Mouse (Mus musculus) adrenal gland, adult 2 months (tissue): ENCODE data around the gene Smyd3. TPM values are rescaled to one million over a fixed set of nuclear protein-coding genes. Genes with fewer than 3 reads are reported as not detected.

Source experiments
- DNase-seq: peaks from one replicate; pipeline ENCODE4 v3.0.0; 2021
- polyA plus RNA-seq: library from polyadenylated mRNA; depleted of rRNA; stranded (reverse); fragments of >200 nt; gene quantifications from 2 replicates; pipeline ENCODE4 v1.2.3, GENCODE M21; 2012; rRNA removed
- total RNA-seq, 2 experiments: library from RNA; stranded (reverse); gene quantifications; 2 replicates each; pipeline ENCODE4 v1.2.3; 2021

The Smyd3 gene
- total and polyA plus RNA-seq, 3 experiments, result 0.80 to 7.1 (median 5.0) TPM

DNA sequence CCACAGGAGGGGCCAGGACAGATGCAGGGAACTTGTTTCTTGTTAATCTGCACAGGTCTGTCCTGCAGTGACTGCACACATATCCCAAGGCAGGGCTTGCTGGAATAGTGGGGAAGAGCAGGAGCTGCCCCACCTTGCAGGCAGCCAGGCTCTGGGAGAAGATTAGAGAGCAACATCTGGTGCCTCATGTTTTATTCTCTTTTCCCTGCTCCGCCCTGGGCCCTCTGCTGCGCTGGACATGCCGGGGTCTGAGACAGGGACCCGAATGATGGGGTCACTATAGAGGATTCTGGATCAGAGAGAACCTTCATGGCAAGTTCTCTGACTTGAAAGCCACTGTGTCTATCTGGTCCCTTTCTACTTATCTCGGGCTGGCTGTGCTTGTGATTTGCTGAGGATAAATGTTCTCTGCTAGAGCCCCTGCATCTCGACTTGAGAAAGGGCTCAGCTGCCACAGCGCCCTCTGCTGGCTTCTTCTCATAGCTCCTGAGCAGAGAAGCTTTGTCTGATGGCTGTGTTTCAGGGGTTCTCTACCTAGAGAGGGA lies 557.8 kb downstream of the Smyd3 start:
- peak; percentile 58 for DNase-seq

DNA sequence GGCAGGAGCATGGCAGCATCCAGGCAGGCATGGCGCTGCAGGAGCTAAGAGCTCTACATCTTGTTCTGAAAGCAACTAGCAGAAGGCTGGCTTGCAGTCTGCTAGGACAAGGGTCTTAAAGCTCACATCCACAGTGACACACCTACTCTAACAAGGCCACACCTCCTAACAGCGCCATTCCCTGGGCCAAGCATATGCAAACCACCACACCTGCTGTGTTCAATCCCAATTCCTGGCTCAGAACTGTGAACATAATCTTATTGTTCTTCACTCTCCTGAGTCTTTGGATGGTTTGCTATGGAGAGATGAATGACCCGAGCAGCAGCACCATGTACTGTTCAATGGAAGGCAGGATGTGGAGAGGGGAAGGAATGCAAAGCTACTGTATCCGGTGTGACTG lies 559.2 kb downstream of the Smyd3 start:
- DNase-seq, result no peak

DNA sequence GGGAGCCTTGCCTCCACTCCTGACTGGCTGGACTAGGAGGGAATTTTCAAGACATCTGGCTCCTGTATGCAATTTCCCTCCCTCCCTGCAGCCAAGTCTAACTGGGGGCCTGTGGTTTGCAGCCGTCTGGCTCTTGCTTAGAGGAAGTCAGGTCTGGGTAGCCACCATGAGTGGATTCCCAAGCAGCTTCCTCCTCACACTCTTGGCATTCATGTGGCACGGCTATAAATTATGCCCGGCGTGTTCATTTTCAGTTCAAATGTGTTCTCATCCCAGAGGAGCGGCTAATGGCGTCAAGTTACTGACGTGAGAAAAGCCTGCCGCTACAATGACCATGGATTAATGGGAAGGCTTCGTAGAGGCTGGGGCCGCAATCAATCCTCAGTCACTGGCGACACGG lies 564.9 kb downstream of the Smyd3 start:
- DNase-seq, result no peak

DNA sequence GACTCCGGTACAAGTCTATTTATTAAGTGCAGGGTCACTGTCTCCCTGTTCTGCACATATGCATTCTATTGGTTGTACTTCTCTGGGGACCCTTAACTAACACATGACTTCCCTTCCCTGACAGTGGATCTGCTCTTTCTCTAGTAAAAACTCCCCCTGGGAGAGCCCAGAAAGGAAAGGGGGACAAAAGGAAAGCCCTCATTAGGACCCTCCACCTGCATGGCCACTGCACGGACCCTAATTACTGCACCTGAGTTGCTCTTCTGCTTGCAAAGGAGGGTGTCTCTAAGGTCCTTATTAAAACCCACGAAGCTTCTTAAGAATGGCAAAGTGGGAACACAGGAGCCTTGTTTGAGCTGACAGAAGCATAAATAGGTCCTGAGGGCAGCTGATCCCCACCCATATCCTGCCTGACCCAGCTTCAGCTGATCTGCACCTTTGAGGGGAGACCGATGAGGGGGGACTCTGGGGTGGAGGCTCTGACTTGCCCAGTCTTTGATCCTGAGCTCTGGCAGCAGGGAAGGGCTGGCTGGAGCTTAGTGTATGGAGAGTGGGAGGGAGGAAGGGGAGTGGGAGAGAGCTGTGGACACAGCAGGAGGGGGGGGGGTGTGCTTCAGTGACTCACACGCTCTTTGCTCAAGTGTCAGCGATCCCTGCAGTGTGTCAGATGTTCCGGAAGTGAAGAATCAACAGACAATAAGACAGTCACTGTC lies 575.4 kb downstream of the Smyd3 start:
- no peak for DNase-seq

DNA sequence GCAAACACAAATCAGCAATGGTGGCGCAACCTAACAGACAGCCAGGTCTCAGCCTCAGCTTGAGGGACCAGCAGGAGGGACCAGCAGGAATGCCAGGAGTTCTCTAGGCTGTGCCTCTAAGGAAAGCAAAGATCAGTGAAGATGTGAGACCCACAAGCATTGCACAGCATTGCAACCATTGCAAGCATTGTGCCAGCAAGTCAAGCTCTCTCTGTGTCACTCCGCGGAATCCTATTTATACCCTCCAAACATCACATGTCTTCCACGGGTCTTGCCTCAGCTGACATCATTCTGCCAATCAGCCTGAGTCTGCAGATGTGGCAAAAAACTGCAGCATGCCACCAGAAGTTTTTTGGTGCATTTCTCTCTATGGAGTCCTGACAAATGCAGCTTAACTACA lies 577.5 kb downstream of the Smyd3 start:
- DNase-seq, result no peak

DNA sequence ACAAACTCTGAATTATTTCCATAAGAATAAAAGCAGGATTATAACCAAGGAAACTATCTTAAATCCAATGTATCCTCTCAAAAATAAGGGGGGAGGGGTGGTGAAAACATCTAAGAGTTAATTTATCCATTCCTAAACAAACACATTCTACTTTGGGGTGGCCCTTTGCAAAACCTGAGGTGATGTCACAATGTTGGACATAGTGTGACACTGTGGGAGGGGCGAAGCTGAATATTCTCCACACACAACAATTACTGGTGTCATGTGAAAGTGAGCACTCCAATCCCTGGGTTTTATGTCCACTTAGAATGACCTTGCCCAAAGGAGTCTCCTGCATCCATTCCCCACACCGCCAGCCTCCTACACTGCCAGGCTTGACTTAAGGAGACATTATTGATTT lies 580.9 kb downstream of the Smyd3 start:
- DNase-seq, result no peak

DNA sequence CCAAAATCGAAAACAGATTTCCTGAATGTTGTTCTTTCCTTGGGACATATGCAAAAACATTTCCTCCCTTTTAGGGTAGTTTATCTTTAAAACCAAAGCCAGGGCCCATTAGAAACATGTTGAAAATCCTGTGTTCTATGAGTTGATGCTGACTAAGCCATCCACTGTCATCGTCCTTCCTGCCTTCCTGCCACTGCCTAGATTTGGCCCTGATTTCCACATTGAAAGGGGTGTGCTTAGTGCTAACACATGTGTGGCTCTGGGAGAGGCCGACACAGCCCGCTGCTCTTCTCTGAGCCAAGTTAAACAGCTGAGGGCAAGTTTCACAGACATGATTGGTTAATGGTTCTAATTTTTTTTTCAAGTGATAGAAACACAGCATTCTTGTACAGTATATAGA lies 581.4 kb downstream of the Smyd3 start:
- DNase-seq, result no peak

DNA sequence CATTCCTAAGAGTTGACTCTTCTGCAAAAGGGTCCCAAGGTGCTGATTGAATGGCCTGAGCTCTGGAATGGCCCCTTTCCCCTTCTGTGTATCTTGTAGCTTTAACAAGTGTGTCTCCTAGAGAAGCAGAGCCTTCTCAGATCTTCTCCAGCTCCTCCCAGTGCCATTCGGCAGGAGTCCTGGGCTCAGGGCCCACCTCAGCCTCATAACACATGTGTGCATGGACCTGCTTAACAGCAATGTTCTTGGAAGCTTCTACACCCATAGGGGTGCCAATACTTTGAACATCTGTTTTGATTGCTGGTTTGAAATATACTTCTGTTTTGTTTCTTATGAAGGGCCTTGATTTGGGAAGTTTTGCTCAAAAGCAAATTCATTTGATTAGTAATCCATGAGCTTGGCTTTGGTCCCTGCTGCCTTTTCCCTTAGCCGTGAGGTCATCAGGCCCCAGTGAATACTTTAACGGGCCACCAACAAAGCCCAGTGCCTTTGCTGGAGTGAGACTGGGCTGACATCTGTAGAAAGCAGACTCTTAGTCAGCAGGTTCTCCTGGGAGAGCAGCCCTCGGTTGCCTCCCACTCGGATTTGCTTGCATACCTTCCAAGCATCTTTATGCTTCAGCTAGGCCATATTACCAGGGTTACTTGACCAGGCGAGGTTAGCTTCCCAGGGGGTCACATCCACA lies 583.7 kb downstream of the Smyd3 start:
- DNase-seq, result no peak

DNA sequence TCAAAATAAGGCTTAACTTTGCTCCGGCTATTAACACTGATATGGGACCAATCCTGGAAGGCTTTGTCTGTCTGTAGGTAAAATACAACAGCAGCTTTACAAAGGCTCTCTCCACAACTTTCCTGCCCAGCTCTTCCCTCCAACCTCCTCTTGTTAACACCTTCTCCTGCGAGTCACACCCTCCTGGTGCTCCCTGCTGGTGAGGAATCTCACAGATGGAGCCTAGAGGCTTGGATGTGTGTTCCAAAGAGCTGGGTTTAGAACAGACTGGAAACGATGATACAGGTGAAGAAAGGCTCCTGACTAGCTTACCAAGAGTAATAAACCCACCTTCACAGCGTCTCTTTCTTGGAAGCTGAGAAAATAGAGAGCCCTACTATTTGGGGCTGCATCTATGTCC lies 588.3 kb downstream of the Smyd3 start:
- no peak for DNase-seq

DNA sequence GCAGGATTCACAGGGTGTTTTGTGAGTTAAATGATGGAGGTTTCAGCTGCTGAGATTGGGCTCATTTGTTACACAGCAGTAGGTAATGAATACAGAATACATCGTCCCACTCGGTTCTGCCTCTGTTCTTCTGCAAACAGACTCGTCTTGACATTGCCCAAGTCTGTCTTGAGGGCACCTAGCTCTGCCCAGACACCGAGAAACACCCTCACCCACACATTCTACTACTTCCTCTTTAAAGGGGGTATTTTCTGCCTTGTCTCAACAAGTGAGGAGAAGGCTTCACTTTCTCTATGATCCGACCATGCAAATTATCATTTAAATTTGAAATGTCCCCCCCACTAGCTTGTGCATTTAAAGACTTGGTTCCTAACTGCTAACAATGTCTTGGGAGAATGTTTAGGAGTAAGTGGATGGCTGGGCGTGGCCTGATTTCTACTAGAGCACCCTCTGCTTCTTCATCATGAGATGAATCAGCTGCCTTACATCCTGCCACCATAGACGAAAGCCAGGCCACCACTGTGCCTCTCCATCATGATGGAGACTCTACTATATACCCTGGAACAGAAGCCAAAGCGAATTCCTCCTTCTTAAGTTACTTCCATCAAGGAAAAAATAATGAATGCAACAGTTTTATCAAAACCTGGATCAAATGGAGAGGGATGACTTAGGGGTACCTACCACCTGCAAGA lies 593.2 kb downstream of the Smyd3 start:
- no peak for DNase-seq

DNA sequence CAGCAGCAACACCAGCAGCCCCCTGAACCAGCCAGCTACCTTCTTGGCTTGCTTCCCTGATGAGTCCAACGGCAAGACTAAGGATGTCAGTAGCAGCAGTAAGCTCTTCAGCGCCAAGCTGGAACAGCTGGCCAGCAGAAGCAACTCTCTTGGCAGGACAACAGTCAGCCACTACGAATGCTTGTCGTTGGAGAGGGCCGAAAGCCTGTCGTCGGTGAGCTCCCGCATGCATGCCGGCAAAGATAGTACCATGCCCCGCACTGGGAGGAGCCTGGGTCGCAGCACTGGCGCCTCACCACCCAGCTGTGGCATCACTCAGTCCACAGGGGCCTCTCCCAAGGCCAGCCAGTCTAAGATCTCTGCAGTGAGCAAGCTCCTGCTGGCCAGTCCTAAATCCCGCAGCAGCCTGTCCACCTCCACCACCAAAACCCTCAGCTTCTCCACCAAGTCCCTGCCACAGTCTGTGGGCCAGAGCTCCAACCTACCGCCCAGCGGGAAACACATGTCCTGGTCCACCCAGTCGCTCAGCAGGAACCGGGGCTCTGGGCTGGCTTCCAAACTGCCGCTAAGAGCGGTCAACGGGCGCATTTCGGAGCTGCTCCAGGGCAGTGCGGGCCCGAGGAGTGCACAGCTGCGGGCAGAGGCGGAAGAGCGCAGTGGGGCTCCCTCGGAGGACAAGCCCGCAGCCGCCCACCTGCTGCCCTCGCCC lies 600.5 kb downstream of the Smyd3 start:
- peak; percentile 61 for DNase-seq

DNA sequence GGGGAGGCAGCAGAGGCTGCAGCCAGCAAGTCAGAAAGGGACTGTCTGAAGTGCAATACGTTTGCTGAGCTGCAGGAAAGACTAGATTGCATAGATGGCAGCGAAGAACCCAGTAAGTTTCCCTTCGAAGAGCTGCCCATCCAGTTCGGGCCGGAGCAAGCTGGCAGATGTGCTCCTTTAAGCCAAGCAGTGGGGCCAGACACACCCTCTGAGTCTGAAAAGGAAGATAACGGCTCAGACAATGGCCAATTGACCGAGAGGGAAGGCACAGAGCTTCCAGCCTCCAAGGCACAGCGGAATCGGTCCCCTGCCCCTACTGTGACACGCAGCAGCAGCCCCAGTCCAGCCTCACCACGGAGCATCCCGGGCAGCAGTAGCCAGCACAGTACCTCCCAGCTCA lies 602.8 kb downstream of the Smyd3 start:
- no peak for DNase-seq

DNA sequence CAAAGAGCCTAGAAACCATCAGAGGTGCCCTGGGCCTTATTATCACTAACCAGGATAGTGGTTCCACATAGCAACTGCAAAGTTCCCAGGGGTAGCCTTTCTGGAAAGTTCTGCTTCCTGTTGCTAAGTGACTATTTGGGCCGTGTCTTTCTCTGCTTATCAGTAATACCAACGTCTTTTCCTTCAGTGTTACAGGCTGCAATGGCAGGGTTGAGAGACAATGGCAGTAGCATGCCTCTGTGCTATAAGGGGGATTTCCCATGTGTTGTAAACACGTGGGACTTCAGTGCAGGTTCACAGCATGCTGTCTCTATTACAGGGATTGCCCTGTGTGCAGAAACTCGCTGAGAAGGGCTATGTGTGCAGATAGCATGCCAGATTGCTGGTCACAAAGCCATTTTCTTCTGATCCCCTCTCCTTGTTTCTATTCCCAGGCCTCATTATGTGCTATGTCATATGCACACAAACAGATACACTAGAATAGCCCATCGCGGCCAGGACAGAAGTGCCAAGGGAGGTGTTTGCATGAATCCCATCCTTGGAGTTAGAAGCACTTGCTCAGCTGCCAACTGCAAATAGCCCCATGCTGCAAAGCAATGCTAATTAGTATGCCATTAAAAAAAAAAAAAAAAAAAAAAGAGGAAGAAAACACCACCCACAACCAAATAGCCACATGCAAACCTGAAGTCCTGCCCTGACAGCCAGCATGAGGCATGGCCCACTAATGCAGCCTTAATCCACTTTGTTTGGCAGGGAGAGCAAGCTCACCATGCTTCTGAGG lies 604.7 kb downstream of the Smyd3 start:
- no peak for DNase-seq

DNA sequence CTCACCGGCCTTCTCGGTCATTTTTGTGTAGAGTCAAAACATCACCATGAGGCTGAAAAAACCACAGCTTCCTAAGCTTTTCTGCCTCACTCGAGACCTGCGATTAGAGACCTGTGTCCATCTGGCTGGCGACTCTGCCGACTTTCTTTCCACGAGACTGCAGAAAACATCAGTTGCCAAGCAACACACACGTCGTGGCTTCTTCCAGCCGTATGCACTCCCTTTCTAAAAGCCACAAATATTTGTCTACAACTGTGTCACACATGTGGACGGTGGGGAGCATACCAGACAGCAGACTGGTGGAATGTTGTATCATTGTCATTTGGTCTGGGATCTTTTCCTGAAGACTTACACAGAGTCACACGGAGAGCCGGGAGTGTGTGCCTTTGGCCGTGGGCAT lies 606.9 kb downstream of the Smyd3 start:
- DNase-seq, result no peak

Other genes with a start within 250 kb of the Smyd3 start
- gene Tfb2m, start 28.2 kb upstream of the Smyd3 start, total RNA-seq, result 10 to 100 TPM; 58.7 to 59.7 TPM
- gene Tfb2m, start 28.2 kb upstream of the Smyd3 start, polyA plus RNA-seq, result 6.0 and 6.4 TPM in 2 replicates
- gene Cnst, start 28.3 kb upstream of the Smyd3 start, total RNA-seq, result 10 to 100 TPM; 26.3 to 35.1 TPM
- 13.5 and 14.5 TPM in 2 replicates for gene Cnst, start 28.3 kb upstream of the Smyd3 start, polyA plus RNA-seq
- 10 to 100 TPM; 31.0 to 37.0 TPM for gene Sccpdh, start 150.2 kb upstream of the Smyd3 start, total RNA-seq
- 6.8 and 8.9 TPM in 2 replicates for gene Sccpdh, start 150.2 kb upstream of the Smyd3 start, polyA plus RNA-seq
- not detected for gene Kif28, start 227.2 kb upstream of the Smyd3 start, total RNA-seq
- not detected in 2 replicates for gene Kif28, start 227.2 kb upstream of the Smyd3 start, polyA plus RNA-seq